Mouse (Mus musculus) limb, embryonic 13.5 days (tissue): ENCODE measurements around the gene Pnpla5. TPM values are rescaled to one million over a fixed set of nuclear protein-coding genes. Genes with fewer than 3 reads are reported as not detected.
"Not testable (repeated sequence)": the region's sequence is repeated elsewhere in the genome, so short reads cannot be mapped to it uniquely, and the experiment has no call there.

Experiments
- ATAC-seq: fragments of 200-750 bp; cut with Nextera tagmentation; 2 replicates; pipeline ENCODE4 v1.8.0; 2017; ENCODE audit warnings: low read depth, moderate number of reproducible peaks, moderate TSS enrichment; ENCODE audit not compliant: low FRiP score
- H3K27ac ChIP-seq: fragments of 300-500 bp; sonication (generic); 2 replicates; pipeline ENCODE4 v1.5.1; 2015; ENCODE audit warnings: inconsistent platforms, mild to moderate bottlenecking, moderate library complexity
- H3K27me3 ChIP-seq: fragments of 300-500 bp; sonication (generic); 2 replicates; pipeline ENCODE4 v1.6.1; 2015; ENCODE audit warnings: mild to moderate bottlenecking, inconsistent platforms
- H3K36me3 ChIP-seq: fragments of 300-500 bp; sonication (generic); 2 replicates; pipeline ENCODE4 v1.6.1; 2015; ENCODE audit warnings: inconsistent platforms, mild to moderate bottlenecking, moderate library complexity
- H3K4me1 ChIP-seq: fragments of 300-500 bp; sonication (generic); 2 replicates; pipeline ENCODE4 v1.6.1; 2015; ENCODE audit warnings: inconsistent platforms
- H3K4me2 ChIP-seq: fragments of 300-500 bp; sonication (generic); replicated peaks from 2 replicates; pipeline ENCODE4 v1.6.1; 2015; ENCODE audit warnings: inconsistent platforms, mild to moderate bottlenecking, moderate library complexity
- H3K4me3 ChIP-seq: fragments of 300-500 bp; sonication (generic); 2 replicates; pipeline ENCODE4 v1.5.1; 2015; ENCODE audit warnings: moderate library complexity, mild to moderate bottlenecking, inconsistent platforms
- H3K9ac ChIP-seq: fragments of 300-500 bp; sonication (generic); 2 replicates; pipeline ENCODE4 v1.6.1; 2015; ENCODE audit warnings: mild to moderate bottlenecking, inconsistent platforms
- H3K9me3 ChIP-seq: fragments of 300-500 bp; sonication (generic); 2 replicates; pipeline ENCODE4 v1.6.1; 2016; ENCODE audit warnings: inconsistent platforms
- WGBS: fragments of 180-500 bp; shearing (Covaris S2); methylation state at CpG from one replicate; pipeline ENCODE4 v1.1.7; 2015; 5-methylcytosine and 5-hydroxymethylcytosine counted together
- polyA plus RNA-seq: library from polyadenylated mRNA; unstranded; fragments of >200 nt; fragmentation: Nextera tagmentation; extraction: Ambion mirVana; gene quantifications from 2 replicates; pipeline ENCODE4 v1.2.1, GENCODE M21; 2015

The Pnpla5 gene
- polyA plus RNA-seq = not detected in 2 replicates

GRCm38 (mm10) chr15:84123075-84123474 lies at the start of gene Pnpla5:
TSS of gene Pnpla5 (minus strand) at chr15:84123175.
- H3K9me3 ChIP-seq = no peaks in the 10 kb centered on the region
- H3K27me3 ChIP-seq = no peaks in the 10 kb centered on the region; the same call in 1 of the 2 replicates
- H3K27ac ChIP-seq = no peak within 1 kb of the TSS
- no peaks in the 10 kb centered on the region for H3K36me3 ChIP-seq
- no peaks in the 10 kb centered on the region for H3K4me1 ChIP-seq
- H3K4me3 ChIP-seq = no peak within 1 kb of the TSS
- H3K4me2 ChIP-seq = no peak within 1 kb of the TSS
- 63% methylated on average over 8 of the region's 8 CpGs for whole genome bisulfite sequencing
- no peak for ATAC-seq
- H3K9ac ChIP-seq = no peak within 1 kb of the TSS

GRCm38 (mm10) chr15:84171166-84171565 lies 48.2 kb upstream of the Pnpla5 start:
- Histone ChIP-seq H3K36me3 (no peaks in the 10 kb centered on the region), H3K27me3 (peaks cover 24% of the 10 kb centered on the region), H3K9ac (no peak overlapping the region), H3K27ac (no peak overlapping the region), H3K4me3 (no peak overlapping the region), H3K4me1 (peaks cover 14% of the 10 kb centered on the region), H3K9me3 (no peaks in the 10 kb centered on the region), H3K4me2 (no peak overlapping the region)
- 81% methylated on average over 7 of the region's 7 CpGs for WGBS
- ATAC-seq = no peak

DNA sequence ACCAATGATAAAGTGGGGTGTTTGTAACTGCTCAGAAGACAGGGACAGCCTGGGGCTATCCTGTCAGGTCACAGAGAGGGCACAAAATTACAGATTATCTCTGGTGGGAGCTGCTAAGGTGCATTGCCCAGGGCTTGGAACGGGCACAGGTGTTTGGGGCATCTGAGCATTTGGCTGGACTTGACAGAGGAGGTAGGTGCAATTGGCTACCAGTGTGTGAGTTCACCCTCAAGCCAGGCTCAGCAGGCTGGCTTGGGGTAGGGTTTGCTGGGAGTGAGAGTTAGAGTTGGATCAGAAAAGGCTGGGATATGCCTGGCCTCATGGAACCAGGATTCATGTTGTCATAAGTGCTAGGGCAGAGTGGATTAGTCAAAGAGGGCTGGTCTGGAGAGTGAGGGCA lies 46.5 kb upstream of the Pnpla5 start:
- no peaks in the 10 kb centered on the region for H3K9me3 ChIP-seq
- H3K4me3 ChIP-seq = no peak overlapping the region
- no peak overlapping the region for H3K4me2 ChIP-seq
- no peak overlapping the region for H3K9ac ChIP-seq
- H3K4me1 ChIP-seq = peaks cover 14% of the 10 kb centered on the region
- no peaks in the 10 kb centered on the region for H3K36me3 ChIP-seq
- H3K27ac ChIP-seq = no peak overlapping the region
- ATAC-seq = no peak
- WGBS = 54% methylated on average over 1 of the region's 1 CpGs
- peaks cover 24% of the 10 kb centered on the region for H3K27me3 ChIP-seq

DNA sequence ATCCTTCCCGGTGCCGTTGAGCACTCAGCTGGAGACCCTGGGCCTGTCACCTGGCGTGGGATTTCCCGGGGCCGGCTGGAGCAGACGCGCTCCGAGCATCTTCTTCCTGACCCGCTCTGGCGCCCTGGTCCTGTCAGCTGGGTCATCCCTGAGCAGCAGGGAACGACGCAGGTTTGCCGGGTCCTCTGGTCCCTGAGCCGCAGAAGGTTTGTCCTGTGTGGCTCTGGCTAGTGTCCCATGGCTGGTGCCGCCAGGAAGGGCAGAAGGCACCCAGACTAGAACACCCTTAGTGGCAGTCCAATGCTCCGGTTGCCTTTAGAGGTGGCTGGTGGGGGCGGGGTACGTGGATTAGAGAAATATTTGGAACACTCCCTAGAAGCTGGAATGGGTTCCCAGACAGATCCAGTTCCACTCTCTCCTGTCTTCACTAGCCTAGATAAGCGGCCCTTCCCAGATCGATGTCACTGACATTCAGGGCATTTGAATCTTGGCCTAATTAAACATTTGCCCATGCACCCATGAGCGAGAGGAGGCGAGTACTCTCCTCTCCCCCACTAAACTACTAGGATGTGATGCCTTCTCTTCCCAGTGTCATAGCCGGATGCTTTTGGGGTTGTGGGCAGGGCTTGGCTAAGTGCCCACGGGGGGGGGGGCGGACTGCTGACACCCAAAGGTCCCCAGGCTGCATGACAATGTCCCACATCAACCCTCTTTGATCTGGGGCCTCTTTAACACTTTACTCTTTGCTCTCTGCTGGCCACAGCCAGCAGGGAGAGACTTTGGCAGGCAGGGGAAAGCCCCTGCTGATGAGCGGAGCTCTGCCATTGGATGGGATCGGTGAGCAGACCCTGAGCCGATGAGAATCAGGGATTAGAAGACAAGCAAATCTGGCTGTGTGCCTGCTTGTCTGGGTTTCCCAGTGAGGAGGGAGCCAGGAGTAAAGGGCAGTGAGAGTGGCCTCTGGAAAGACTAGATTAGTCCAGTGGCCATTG lies 45.5 kb upstream of the Pnpla5 start:
- Histone ChIP-seq H3K4me2 (peak overlapping the region; percentile 96), H3K9ac (peak overlapping the region; percentile 66; the same call in 1 of the 2 replicates), H3K9me3 (no peaks in the 10 kb centered on the region), H3K4me3 (peak overlapping the region; percentile 50), H3K36me3 (no peaks in the 10 kb centered on the region), H3K27me3 (peaks cover 24% of the 10 kb centered on the region), H3K4me1 (peaks cover 14% of the 10 kb centered on the region), H3K27ac (no peak overlapping the region)
- peak; percentile 43 for ATAC-seq
- 1% methylated on average over 28 of the region's 28 CpGs for WGBS

GRCm38 (mm10) chr15:84167600-84167999 lies 44.6 kb upstream of the Pnpla5 start, which contains the start of gene Pnpla3:
TSS of gene Pnpla3 (plus strand) at chr15:84167837.
- WGBS = under 1% methylated on average over 28 of the region's 28 CpGs
- H3K9me3 ChIP-seq = no peaks in the 10 kb centered on the region
- H3K27me3 ChIP-seq = peaks cover 24% of the 10 kb centered on the region
- peak within 1 kb of the TSS; percentile 96 for H3K4me2 ChIP-seq
- no peaks in the 10 kb centered on the region for H3K36me3 ChIP-seq
- H3K27ac ChIP-seq = no peak within 1 kb of the TSS
- peak within 1 kb of the TSS; percentile 66; the same call in 1 of the 2 replicates for H3K9ac ChIP-seq
- H3K4me1 ChIP-seq = peaks cover 14% of the 10 kb centered on the region
- peak within 1 kb of the TSS; percentile 50 for H3K4me3 ChIP-seq
- peak; percentile 97 for ATAC-seq

DNA sequence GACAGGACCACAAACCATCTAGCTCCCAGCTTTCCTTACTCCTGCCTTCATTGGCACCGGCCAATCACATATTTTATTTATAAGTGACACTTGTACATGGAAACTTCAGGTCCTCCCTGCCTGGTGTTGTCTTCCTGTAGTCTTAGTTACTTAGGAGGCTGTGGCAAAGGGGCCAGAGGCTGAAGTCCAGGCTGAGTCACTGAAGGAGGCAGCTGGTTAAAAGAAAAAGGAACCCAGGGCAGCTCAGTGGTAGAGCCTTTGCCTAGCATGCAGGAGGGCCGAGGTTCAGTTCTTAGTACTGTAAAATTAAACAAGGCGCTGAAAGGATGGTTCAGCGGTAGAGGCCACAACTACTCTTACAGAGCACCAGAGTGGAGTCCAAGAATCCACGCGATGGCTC lies 43.8 kb upstream of the Pnpla5 start:
- H3K4me2 ChIP-seq = no peak overlapping the region
- no peak for ATAC-seq
- 73% methylated on average over 6 of the region's 6 CpGs for WGBS
- no peak overlapping the region for H3K4me3 ChIP-seq
- no peak overlapping the region for H3K27ac ChIP-seq
- H3K36me3 ChIP-seq = no peaks in the 10 kb centered on the region
- H3K9me3 ChIP-seq = no peaks in the 10 kb centered on the region
- no peak overlapping the region for H3K9ac ChIP-seq
- H3K4me1 ChIP-seq = peaks cover 14% of the 10 kb centered on the region
- H3K27me3 ChIP-seq = peaks cover 24% of the 10 kb centered on the region

DNA sequence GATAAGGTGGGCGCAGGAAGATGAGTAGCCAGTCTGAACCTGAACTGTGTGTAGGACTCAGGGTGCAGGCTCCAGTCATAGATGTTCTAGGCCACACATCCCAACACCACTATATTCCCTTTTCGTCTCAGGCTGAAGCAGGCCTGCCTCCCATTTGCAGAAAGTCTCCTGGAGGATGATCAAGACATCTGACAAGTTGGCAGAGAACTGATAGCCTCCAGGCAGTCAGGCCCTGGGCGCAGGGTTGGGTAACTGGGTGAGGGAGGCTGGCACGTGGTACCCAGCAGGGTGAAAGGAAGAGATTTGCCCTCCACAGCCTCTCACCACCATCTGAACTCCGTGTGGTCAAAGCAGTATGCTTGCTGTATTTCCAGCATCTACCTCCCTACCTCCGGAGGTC lies 38.9 kb upstream of the Pnpla5 start:
- Histone ChIP-seq H3K36me3 (no peaks in the 10 kb centered on the region), H3K9me3 (no peaks in the 10 kb centered on the region), H3K4me3 (no peak overlapping the region), H3K4me2 (no peak overlapping the region), H3K4me1 (no peaks in the 10 kb centered on the region), H3K27ac (no peak overlapping the region), H3K27me3 (no peaks in the 10 kb centered on the region), H3K9ac (no peak overlapping the region)
- WGBS = 71% methylated on average over 6 of the region's 6 CpGs
- no peak for ATAC-seq

GRCm38 (mm10) chr15:84157530-84157929 lies 34.6 kb upstream of the Pnpla5 start:
- H3K4me3 ChIP-seq, H3K27ac ChIP-seq, H3K4me2 ChIP-seq, H3K9ac ChIP-seq, H3K36me3 ChIP-seq, H3K27me3 ChIP-seq, H3K4me1 ChIP-seq, ATAC-seq, H3K9me3 ChIP-seq: not testable (repeated sequence)
- WGBS = 64% methylated on average over 6 of the region's 6 CpGs

- no peaks in the 10 kb centered on the region for H3K9me3 ChIP-seq
- WGBS = 77% methylated on average over 2 of the region's 2 CpGs
- H3K4me3 ChIP-seq = no peak overlapping the region
- no peaks in the 10 kb centered on the region for H3K36me3 ChIP-seq
- no peak for ATAC-seq
- no peak overlapping the region for H3K4me2 ChIP-seq
- H3K27ac ChIP-seq = no peak overlapping the region
- H3K27me3 ChIP-seq = no peaks in the 10 kb centered on the region
- H3K9ac ChIP-seq = no peak overlapping the region
- no peaks in the 10 kb centered on the region for H3K4me1 ChIP-seq
Observed at GRCm38 (mm10) chr15:84156158-84156557, 33.2 kb upstream of the Pnpla5 start.

DNA sequence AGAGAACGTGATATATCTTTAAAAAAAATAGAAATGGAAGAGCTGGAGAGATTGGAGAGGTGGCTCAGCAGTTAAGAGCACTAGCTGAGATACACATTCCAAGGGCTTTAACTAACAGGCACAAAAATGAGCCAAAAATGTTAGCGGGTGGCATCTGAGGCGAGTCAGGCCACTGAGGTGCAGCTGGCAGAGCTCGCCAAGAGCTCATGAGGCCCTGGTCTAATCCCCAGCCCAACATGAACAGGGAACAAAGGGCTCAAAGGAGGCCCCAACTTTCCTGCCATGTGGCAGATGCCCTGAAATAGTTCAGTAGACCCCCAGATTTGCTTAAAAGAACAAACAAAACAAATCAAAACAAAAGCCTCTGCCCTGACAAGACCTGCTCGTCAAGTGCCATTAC lies 18.0 kb upstream of the Pnpla5 start:
- H3K27ac ChIP-seq = no peak overlapping the region
- H3K36me3 ChIP-seq = no peaks in the 10 kb centered on the region
- no peaks in the 10 kb centered on the region for H3K27me3 ChIP-seq
- no peak overlapping the region for H3K9ac ChIP-seq
- H3K4me2 ChIP-seq = no peak overlapping the region
- no peak for ATAC-seq
- no peaks in the 10 kb centered on the region for H3K9me3 ChIP-seq
- H3K4me1 ChIP-seq = no peaks in the 10 kb centered on the region
- no peak overlapping the region for H3K4me3 ChIP-seq
- 71% methylated on average over 5 of the region's 5 CpGs for WGBS

DNA sequence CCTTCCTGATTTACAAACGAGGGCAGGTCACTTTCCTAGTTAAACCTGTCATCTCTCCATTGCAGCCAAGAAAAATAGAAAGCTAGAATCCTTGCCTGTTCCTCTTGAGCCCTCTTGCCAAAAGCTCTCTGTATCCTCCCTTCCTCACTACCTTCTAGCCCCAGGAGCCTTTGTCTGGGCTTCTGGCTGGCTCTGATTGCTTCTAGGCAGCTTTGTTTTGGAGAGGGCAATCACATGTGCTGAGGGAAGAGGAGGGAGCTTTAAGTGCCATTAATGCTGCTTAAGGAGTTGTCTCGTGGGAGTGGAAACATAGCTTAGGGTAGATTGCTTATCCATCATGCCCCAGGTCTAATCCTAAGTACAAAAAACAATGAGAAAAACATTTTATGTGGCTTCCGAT lies 17.1 kb upstream of the Pnpla5 start:
- no peaks in the 10 kb centered on the region for H3K9me3 ChIP-seq
- no peak overlapping the region for H3K4me3 ChIP-seq
- H3K27me3 ChIP-seq = no peaks in the 10 kb centered on the region
- H3K27ac ChIP-seq = no peak overlapping the region
- no peaks in the 10 kb centered on the region for H3K4me1 ChIP-seq
- no peak overlapping the region for H3K4me2 ChIP-seq
- no peaks in the 10 kb centered on the region for H3K36me3 ChIP-seq
- no peak for ATAC-seq
- WGBS = 53% methylated on average over 3 of the region's 3 CpGs
- H3K9ac ChIP-seq = no peak overlapping the region

DNA sequence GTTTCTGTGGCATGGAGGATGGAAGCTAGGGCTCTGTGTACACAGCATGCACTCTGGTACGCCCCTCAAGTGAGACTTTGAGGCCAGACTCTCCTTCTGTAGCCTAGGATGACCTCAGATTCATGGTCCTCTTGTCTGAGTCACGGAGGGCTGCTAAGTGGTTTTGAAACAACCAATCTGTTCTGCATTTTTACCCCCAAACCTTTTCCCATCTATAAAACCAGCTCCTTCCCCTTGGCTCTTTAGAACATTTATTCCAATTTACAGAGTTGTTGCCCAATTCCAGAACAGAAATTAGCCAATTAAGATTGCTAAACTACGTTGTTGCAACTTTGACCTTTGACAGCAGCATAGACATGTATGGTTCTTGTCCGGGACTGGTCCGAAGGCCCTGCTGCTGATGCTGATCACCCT lies 16.6 kb upstream of the Pnpla5 start:
- WGBS = 73% methylated on average over 5 of the region's 5 CpGs

More for the DNA sequence above, 16.6 kb upstream of the Pnpla5 start:
- H3K36me3 ChIP-seq = no peaks in the 10 kb centered on the region
- no peak overlapping the region for H3K4me2 ChIP-seq
- no peaks in the 10 kb centered on the region for H3K9me3 ChIP-seq
- no peaks in the 10 kb centered on the region for H3K27me3 ChIP-seq
- no peak overlapping the region for H3K4me3 ChIP-seq
- H3K9ac ChIP-seq = no peak overlapping the region
- H3K4me1 ChIP-seq = no peaks in the 10 kb centered on the region
- no peak overlapping the region for H3K27ac ChIP-seq
- no peak for ATAC-seq
